Mouse (Mus musculus) MEL (cell line): ENCODE measurements around the gene Tnfrsf11a. TPM values are rescaled to one million over a fixed set of nuclear protein-coding genes. Genes with fewer than 3 reads are reported as not detected.

Experiments
- DNase-seq: peaks from one replicate; pipeline ENCODE4 v3.0.0; 2011; ENCODE audit warnings: low read depth, low spot score
- H3K27ac ChIP-seq: 2 replicates; pipeline ENCODE4 v1.5.1; 2012; ENCODE audit warnings: low read depth, mild to moderate bottlenecking, control low read depth, low read length, moderate library complexity; ENCODE audit not compliant: control insufficient read depth
- H3K27me3 ChIP-seq, 2 experiments: fragments of 150-350 bp in 1 of 2; sonication (generic) in 1 of 2; 2 replicates each; pipeline ENCODE4 v1.6.1; 2012; ENCODE audit warnings: low read length in 2 of 2, mild to moderate bottlenecking in 2 of 2, improper control_type of control experiment in 1 of 2, moderate library complexity in 1 of 2; ENCODE audit not compliant: insufficient read depth in 2 of 2, control insufficient read depth in 1 of 2
- H3K36me3 ChIP-seq, 2 experiments: 2 replicates each; pipeline ENCODE4 v1.6.1; 2012 to 2014; ENCODE audit warnings: low read length in 2 of 2, improper control_type of control experiment in 1 of 2, inconsistent platforms in 1 of 2, mild to moderate bottlenecking in 1 of 2; ENCODE audit not compliant: insufficient read depth in 2 of 2, control insufficient read depth in 1 of 2
- H3K4me1 ChIP-seq, 2 experiments: fragments of 150-350 bp in 1 of 2; sonication (generic) in 1 of 2; 2 replicates each; pipeline ENCODE4 v1.6.1; 2012; ENCODE audit warnings: low read length in 2 of 2, improper control_type of control experiment in 1 of 2, mild to moderate bottlenecking in 1 of 2; ENCODE audit not compliant: insufficient read depth in 2 of 2, control insufficient read depth in 1 of 2
- H3K4me3 ChIP-seq, 2 experiments: fragments of 150-350 bp in 1 of 2; sonication (generic) in 1 of 2; 2 replicates each; pipeline ENCODE4 v1.5.1; 2012; ENCODE audit warnings: low read depth in 2 of 2, low read length in 2 of 2, mild to moderate bottlenecking in 2 of 2, moderate library complexity in 2 of 2, control low read depth in 1 of 2, improper control_type of control experiment in 1 of 2; ENCODE audit not compliant: control insufficient read depth in 1 of 2, insufficient read depth in 1 of 2
- H3K79me2 ChIP-seq: 2 replicates; pipeline ENCODE4 v1.6.1; 2012; ENCODE audit warnings: mild to moderate bottlenecking, low read length, moderate library complexity; ENCODE audit not compliant: control insufficient read depth, poor library complexity, insufficient read depth
- H3K9ac ChIP-seq: 2 replicates; pipeline ENCODE4 v1.6.1; 2012; ENCODE audit warnings: low read depth, mild to moderate bottlenecking, control low read depth, low read length, moderate library complexity; ENCODE audit not compliant: control insufficient read depth, poor library complexity, severe bottlenecking
- H3K9me3 ChIP-seq: fragments of 150-350 bp; sonication (generic); replicated peaks from 2 replicates; pipeline ENCODE4 v1.6.1; 2012; ENCODE audit warnings: mild to moderate bottlenecking, low read length, improper control_type of control experiment, moderate library complexity; ENCODE audit not compliant: insufficient read depth
- CHD1 ChIP-seq: IDR thresholded peaks from 2 replicates; pipeline ENCODE4 v1.6.1; 2012; ENCODE audit warnings: low read depth, mild to moderate bottlenecking, inconsistent platforms, low read length, improper control_type of control experiment
- CHD2 ChIP-seq: IDR thresholded peaks from 2 replicates; pipeline ENCODE4 v1.6.1; 2011; ENCODE audit warnings: low read length, improper control_type of control experiment
- CTCF ChIP-seq, 3 experiments: IDR thresholded peaks in 2 of 3; conservative IDR thresholded peaks in 1 of 3; 2 replicates each; pipeline ENCODE4 v1.5.1; 2011 to 2012; ENCODE audit warnings: low read length in 3 of 3, low read depth in 2 of 3, mild to moderate bottlenecking in 2 of 3, improper control_type of control experiment in 1 of 3, inconsistent platforms in 1 of 3, mixed read lengths in 1 of 3, moderate library complexity in 1 of 3; ENCODE audit not compliant: control insufficient read depth in 1 of 3, insufficient read depth in 1 of 3, poor library complexity in 1 of 3, severe bottlenecking in 1 of 3
- E2F4 ChIP-seq: IDR thresholded peaks from 2 replicates; pipeline ENCODE4 v1.6.1; 2011; ENCODE audit warnings: low read depth, low read length, improper control_type of control experiment, borderline replicate concordance
- ELF1 ChIP-seq: IDR thresholded peaks from 2 replicates; pipeline ENCODE4 v1.6.1; 2014; ENCODE audit warnings: low read depth, mild to moderate bottlenecking, inconsistent platforms, low read length, improper control_type of control experiment, moderate library complexity
- HCFC1 ChIP-seq: IDR thresholded peaks from 2 replicates; pipeline ENCODE4 v1.6.1; 2012; ENCODE audit warnings: low read depth, mild to moderate bottlenecking, inconsistent platforms, low read length, improper control_type of control experiment, moderate library complexity
- KAT2A ChIP-seq: conservative IDR thresholded peaks from 2 replicates; pipeline ENCODE4 v1.6.1; 2012; ENCODE audit warnings: low read depth, low read length, improper control_type of control experiment, inconsistent platforms
- MAX ChIP-seq: IDR thresholded peaks from 2 replicates; pipeline ENCODE4 v1.6.1; 2011; ENCODE audit warnings: low read length, improper control_type of control experiment
- MXI1 ChIP-seq: IDR thresholded peaks from 2 replicates; pipeline ENCODE4 v1.6.1; 2011; ENCODE audit warnings: mild to moderate bottlenecking, low read depth, low read length, improper control_type of control experiment
- MYC ChIP-seq: IDR thresholded peaks from 2 replicates; pipeline ENCODE4 v1.6.1; 2011; ENCODE audit warnings: low read depth, mild to moderate bottlenecking, low read length, improper control_type of control experiment, moderate library complexity
- NELFE ChIP-seq: IDR thresholded peaks from 2 replicates; pipeline ENCODE4 v1.6.1; 2011; ENCODE audit warnings: low read depth, low read length, improper control_type of control experiment
- NRF1 ChIP-seq: IDR thresholded peaks from 2 replicates; pipeline ENCODE4 v1.6.1; 2014; ENCODE audit warnings: low read depth, mild to moderate bottlenecking, inconsistent platforms, low read length, improper control_type of control experiment, moderate library complexity; ENCODE audit not compliant: poor library complexity, insufficient read depth, severe bottlenecking
- POLR2A ChIP-seq, 2 experiments: IDR thresholded peaks; 2 replicates each; pipeline ENCODE4 v1.6.1; 2011 to 2012; ENCODE audit warnings: low read length in 2 of 2, mild to moderate bottlenecking in 2 of 2, control low read depth in 1 of 2, improper control_type of control experiment in 1 of 2, low read depth in 1 of 2, moderate library complexity in 1 of 2; ENCODE audit not compliant: control insufficient read depth in 1 of 2, insufficient read depth in 1 of 2, poor library complexity in 1 of 2
- POLR2AphosphoS2 ChIP-seq: IDR thresholded peaks from 2 replicates; pipeline ENCODE4 v1.6.1; 2011; ENCODE audit warnings: low read length, improper control_type of control experiment
- POLR2AphosphoS5 ChIP-seq: IDR thresholded peaks from 2 replicates; pipeline ENCODE4 v1.6.1; 2012; ENCODE audit warnings: low read depth, borderline replicate concordance, mild to moderate bottlenecking, inconsistent platforms, low read length, moderate library complexity, mixed read lengths
- RCOR1 ChIP-seq: IDR thresholded peaks from 2 replicates; pipeline ENCODE4 v1.6.1; 2012; ENCODE audit warnings: low read depth, mild to moderate bottlenecking, inconsistent platforms, low read length, improper control_type of control experiment
- SIN3A ChIP-seq: IDR thresholded peaks from 2 replicates; pipeline ENCODE4 v1.6.1; 2012; ENCODE audit warnings: low read length, improper control_type of control experiment, inconsistent platforms
- SMC3 ChIP-seq: IDR thresholded peaks from 2 replicates; pipeline ENCODE4 v1.6.1; 2011; ENCODE audit warnings: low read depth, low read length, improper control_type of control experiment
- TAL1 ChIP-seq: IDR thresholded peaks from 2 replicates; pipeline ENCODE4 v1.6.1; 2012; ENCODE audit warnings: mild to moderate bottlenecking, inconsistent platforms, low read length, moderate library complexity, mixed read lengths
- USF1 ChIP-seq: IDR thresholded peaks from 2 replicates; pipeline ENCODE4 v1.6.1; 2014; ENCODE audit warnings: low read depth, mild to moderate bottlenecking, inconsistent platforms, low read length, improper control_type of control experiment, moderate library complexity
- ZC3H11A ChIP-seq: IDR thresholded peaks from 2 replicates; pipeline ENCODE4 v1.6.1; 2012; ENCODE audit warnings: low read depth, mild to moderate bottlenecking, inconsistent platforms, low read length, improper control_type of control experiment
- ZKSCAN1 ChIP-seq: IDR thresholded peaks from 2 replicates; pipeline ENCODE4 v1.6.1; 2012; ENCODE audit warnings: low read depth, mild to moderate bottlenecking, inconsistent platforms, low read length, improper control_type of control experiment, moderate library complexity
- ZMIZ1 ChIP-seq: IDR thresholded peaks from 2 replicates; pipeline ENCODE4 v1.6.1; 2012; ENCODE audit warnings: low read depth, mild to moderate bottlenecking, inconsistent platforms, low read length, improper control_type of control experiment, moderate library complexity
- ZNF384 ChIP-seq: IDR thresholded peaks from 2 replicates; pipeline ENCODE4 v1.6.1; 2012; ENCODE audit warnings: low read depth, mild to moderate bottlenecking, inconsistent platforms, low read length, improper control_type of control experiment
- polyA plus RNA-seq, 2 experiments: library from polyadenylated mRNA; stranded (reverse) in 1 of 2; unstranded in 1 of 2; fragments of >175 nt in 1 of 2; fragments of >200 nt in 1 of 2; gene quantifications; 2 replicates each; pipeline versions ENCODE4 v1.2.1 to v1.2.4; 2012; ENCODE audit warnings: low replicate concordance in 2 of 2, low read depth in 1 of 2; ENCODE audit not compliant: insufficient read length in 2 of 2, insufficient read depth in 1 of 2, missing spikeins in 1 of 2
- total RNA-seq: library from RNA; depleted of rRNA; stranded (reverse); fragments of 300-350 nt; gene quantifications from 2 replicates; pipeline ENCODE4 v1.2.3, GENCODE M21; 2012

The Tnfrsf11a gene
- total and polyA plus RNA-seq, 3 experiments, result not detected

DNA sequence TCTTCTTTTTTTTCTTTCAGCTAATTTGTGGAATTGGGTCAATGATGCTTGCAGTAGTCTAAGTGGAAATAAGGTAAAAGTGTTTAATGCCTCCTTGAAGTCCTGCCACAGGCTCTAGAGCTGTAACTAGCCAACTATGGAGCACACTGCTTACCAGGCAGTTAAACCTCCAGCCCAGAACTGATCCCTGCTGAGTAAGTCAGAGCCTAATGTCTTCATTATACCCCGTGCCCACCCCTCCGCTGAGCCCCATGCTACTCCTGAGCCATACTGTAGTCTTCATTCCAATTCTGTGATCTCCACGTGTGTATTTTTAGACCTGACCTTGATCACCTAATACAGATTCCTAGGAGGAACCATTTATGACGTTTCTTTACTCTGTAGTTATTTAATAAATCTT lies 44.5 kb downstream of the Tnfrsf11a start:
- H3K79me2 ChIP-seq, result no peaks in the 10 kb centered on the region
- no peak overlapping the region for H3K4me3 ChIP-seq
- H3K4me1 ChIP-seq, result no peaks in the 10 kb centered on the region
- no peak for DNase-seq
- H3K27me3 ChIP-seq, result no peaks in the 10 kb centered on the region
- no peak overlapping the region for H3K9ac ChIP-seq
- no peaks in the 10 kb centered on the region for H3K9me3 ChIP-seq
- H3K27ac ChIP-seq, result no peak overlapping the region
- no peak for TF ChIP-seq E2F4
- TF ChIP-seq POLR2A (IDR thresholded peaks at IDR 0.05; ENCODE audit: control insufficient read depth in 1 of 2, insufficient read depth in 1 of 2, low read depth in 1 of 2, low read length in 2 of 2, poor library complexity in 1 of 2), result no peak
- no peak for TF ChIP-seq ZC3H11A
- TF ChIP-seq CHD1, result no peak
- TF ChIP-seq MAX, result no peak
- TF ChIP-seq CTCF (IDR thresholded peaks at IDR 0.05 in 2 of 3, conservative IDR thresholded peaks at IDR 0.05 in 1 of 3; ENCODE audit: control insufficient read depth in 1 of 3, insufficient read depth in 1 of 3, low read depth in 2 of 3, low read length in 3 of 3, poor library complexity in 1 of 3, severe bottlenecking in 1 of 3), result no peak
- TF ChIP-seq SMC3, result no peak
- no peak for TF ChIP-seq POLR2AphosphoS5
- no peak for TF ChIP-seq MYC
- no peak for TF ChIP-seq CHD2
- no peak for TF ChIP-seq MXI1
- no peak for TF ChIP-seq RCOR1
- no peak for TF ChIP-seq TAL1
- no peak for TF ChIP-seq ZMIZ1
- TF ChIP-seq NELFE, result no peak
- no peak for TF ChIP-seq ELF1
- no peak for TF ChIP-seq ZNF384
- TF ChIP-seq ZKSCAN1, result no peak
- TF ChIP-seq NRF1, result no peak
- H3K36me3 ChIP-seq, result no peaks in the 10 kb centered on the region

DNA sequence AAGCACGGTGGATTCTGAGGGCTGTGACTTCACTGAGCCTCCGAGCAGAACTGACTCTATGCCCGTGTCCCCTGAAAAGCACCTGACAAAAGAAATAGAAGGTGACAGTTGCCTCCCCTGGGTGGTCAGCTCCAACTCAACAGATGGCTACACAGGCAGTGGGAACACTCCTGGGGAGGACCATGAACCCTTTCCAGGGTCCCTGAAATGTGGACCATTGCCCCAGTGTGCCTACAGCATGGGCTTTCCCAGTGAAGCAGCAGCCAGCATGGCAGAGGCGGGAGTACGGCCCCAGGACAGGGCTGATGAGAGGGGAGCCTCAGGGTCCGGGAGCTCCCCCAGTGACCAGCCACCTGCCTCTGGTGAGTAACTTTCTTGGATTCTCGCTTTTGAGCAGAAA lies 46.9 kb downstream of the Tnfrsf11a start:
- H3K4me1 ChIP-seq, result no peaks in the 10 kb centered on the region
- no peak overlapping the region for H3K27ac ChIP-seq
- no peak overlapping the region for H3K9ac ChIP-seq
- H3K9me3 ChIP-seq, result no peaks in the 10 kb centered on the region
- H3K79me2 ChIP-seq, result no peaks in the 10 kb centered on the region
- peaks cover 0 to 2% of the 10 kb centered on the region in 2 experiments; a peak in 2 of 4 replicates for H3K27me3 ChIP-seq
- no peak for DNase-seq
- no peaks in the 10 kb centered on the region for H3K36me3 ChIP-seq
- TF ChIP-seq KAT2A, result no peak
- TF ChIP-seq CTCF (IDR thresholded peaks at IDR 0.05 in 2 of 3, conservative IDR thresholded peaks at IDR 0.05 in 1 of 3; ENCODE audit: control insufficient read depth in 1 of 3, insufficient read depth in 1 of 3, low read depth in 2 of 3, low read length in 3 of 3, poor library complexity in 1 of 3, severe bottlenecking in 1 of 3), result no peak
- no peak for TF ChIP-seq MAX
- no peak for TF ChIP-seq POLR2AphosphoS2
- TF ChIP-seq USF1, result no peak
- no peak for TF ChIP-seq SIN3A
- TF ChIP-seq MYC, result no peak
- no peak for TF ChIP-seq TAL1
- no peak for TF ChIP-seq HCFC1
- H3K4me3 ChIP-seq, result no peak overlapping the region
